Mouse (Mus musculus): ENCODE data around the gene Prr5l. TPM values are rescaled to one million over a fixed set of nuclear protein-coding genes. Genes with fewer than 3 reads are reported as not detected.

Gene Prr5l
- polyA plus RNA-seq, 1 experiment from 2014 or later: 38.1 TPM

- no peak for ATAC-seq (replicated peaks; ENCODE audit: low FRiP score, low read depth)
- TF ChIP-seq CTCF (IDR thresholded peaks at IDR 0.05; ENCODE audit: low read depth): no peak
Measured at GRCm38 (mm10) chr2:101761898-101762297, 120.9 kb downstream of the Prr5l start.

GRCm38 (mm10) chr2:101759523-101760277 is 123.1 kb downstream of the Prr5l start:
- Histone ChIP-seq H3K4me2 (ENCODE audit: low read length) (no peak overlapping the region), H3K27me3 (ENCODE audit: insufficient read depth, low read length) (no peaks in the 10 kb centered on the region), H3K4me3 (replicated peaks; ENCODE audit: low read depth, low read length) (no peak overlapping the region), H3K4me1 (replicated peaks; ENCODE audit: insufficient read depth, low read length) (peaks cover 7% of the 10 kb centered on the region), H3K9ac (ENCODE audit: low read depth, low read length) (no peak overlapping the region), H3K27ac (no peak overlapping the region), H3K36me3 (ENCODE audit: insufficient read depth, low read length) (0 out of 2 replicates have a peak, but pooled peaks cover 3% of the 10 kb centered on the region), H3K9me3 (replicated peaks; ENCODE audit: low read length) (no peaks in the 10 kb centered on the region)
- WGBS: 75% methylated on average over 9 of the region's 9 CpGs
- no peak for ATAC-seq (replicated peaks; ENCODE audit: low FRiP score, low read depth)
- TF ChIP-seq CTCF (IDR thresholded peaks at IDR 0.05; ENCODE audit: low read depth): no peak
- DNase-seq (ENCODE audit: low spot score): no peak

More at GRCm38 (mm10) chr2:101761898-101762297, 120.9 kb downstream of the Prr5l start:
- Histone ChIP-seq H3K9me3 (replicated peaks; ENCODE audit: low read length) (no peaks in the 10 kb centered on the region), H3K27me3 (ENCODE audit: insufficient read depth, low read length) (no peaks in the 10 kb centered on the region), H3K9ac (ENCODE audit: low read depth, low read length) (no peak overlapping the region), H3K4me1 (replicated peaks; ENCODE audit: insufficient read depth, low read length) (peaks cover 7% of the 10 kb centered on the region), H3K4me3 (replicated peaks; ENCODE audit: low read depth, low read length) (no peak overlapping the region), H3K27ac (no peak overlapping the region), H3K4me2 (ENCODE audit: low read length) (no peak overlapping the region), H3K36me3 (ENCODE audit: insufficient read depth, low read length) (peaks cover 6% of the 10 kb centered on the region; the same call in 1 of the 2 replicates)
- 67% methylated on average over 1 of the region's 1 CpGs for WGBS
- DNase-seq (ENCODE audit: low spot score): no peak

- Histone ChIP-seq H3K4me3 (replicated peaks; ENCODE audit: low read depth, low read length) (no peak overlapping the region), H3K27me3 (ENCODE audit: insufficient read depth, low read length) (no peaks in the 10 kb centered on the region), H3K9ac (ENCODE audit: low read depth, low read length) (no peak overlapping the region), H3K4me2 (ENCODE audit: low read length) (no peak overlapping the region), H3K27ac (no peak overlapping the region), H3K9me3 (replicated peaks; ENCODE audit: low read length) (no peaks in the 10 kb centered on the region), H3K4me1 (replicated peaks; ENCODE audit: insufficient read depth, low read length) (peaks cover 10% of the 10 kb centered on the region), H3K36me3 (ENCODE audit: insufficient read depth, low read length) (0 out of 2 replicates have a peak, but pooled peaks cover 3% of the 10 kb centered on the region)
- 88% methylated on average over 1 of the region's 1 CpGs for WGBS
- TF ChIP-seq CTCF (IDR thresholded peaks at IDR 0.05; ENCODE audit: low read depth): no peak
- no peak for DNase-seq (ENCODE audit: low spot score)
- no peak for ATAC-seq (replicated peaks; ENCODE audit: low FRiP score, low read depth)
Measured at GRCm38 (mm10) chr2:101757806-101758205, 125.0 kb downstream of the Prr5l start.

- no peak overlapping the region for H3K4me2 ChIP-seq (ENCODE audit: low read length)
- WGBS: 61% methylated on average over 7 of the region's 7 CpGs
- H3K27ac ChIP-seq: no peak overlapping the region
- no peaks in the 10 kb centered on the region for H3K27me3 ChIP-seq (ENCODE audit: insufficient read depth, low read length)
- no peak for ATAC-seq (replicated peaks; ENCODE audit: low FRiP score, low read depth)
- H3K9me3 ChIP-seq (replicated peaks; ENCODE audit: low read length): no peaks in the 10 kb centered on the region
- no peak for DNase-seq (ENCODE audit: low spot score)
- H3K4me1 ChIP-seq (replicated peaks; ENCODE audit: insufficient read depth, low read length): peaks cover 20% of the 10 kb centered on the region
- no peak for TF ChIP-seq CTCF (IDR thresholded peaks at IDR 0.05; ENCODE audit: low read depth)
- H3K4me3 ChIP-seq (replicated peaks; ENCODE audit: low read depth, low read length): no peak overlapping the region
- H3K36me3 ChIP-seq (ENCODE audit: insufficient read depth, low read length): 0 out of 2 replicates have a peak, but pooled peaks cover 3% of the 10 kb centered on the region
- H3K9ac ChIP-seq (ENCODE audit: low read depth, low read length): no peak overlapping the region
Measured at GRCm38 (mm10) chr2:101756069-101756753, 126.6 kb downstream of the Prr5l start.

GRCm38 (mm10) chr2:101754939-101755555 is 127.8 kb downstream of the Prr5l start:
- Histone ChIP-seq H3K27ac (no peak overlapping the region), H3K9me3 (replicated peaks; ENCODE audit: low read length) (no peaks in the 10 kb centered on the region), H3K36me3 (ENCODE audit: insufficient read depth, low read length) (0 out of 2 replicates have a peak, but pooled peaks cover 3% of the 10 kb centered on the region), H3K27me3 (ENCODE audit: insufficient read depth, low read length) (no peaks in the 10 kb centered on the region), H3K4me1 (replicated peaks; ENCODE audit: insufficient read depth, low read length) (peaks cover 25% of the 10 kb centered on the region), H3K4me3 (replicated peaks; ENCODE audit: low read depth, low read length) (no peak overlapping the region), H3K4me2 (ENCODE audit: low read length) (no peak overlapping the region), H3K9ac (ENCODE audit: low read depth, low read length) (no peak overlapping the region)
- TF ChIP-seq CTCF (IDR thresholded peaks at IDR 0.05; ENCODE audit: low read depth): no peak
- DNase-seq (ENCODE audit: low spot score) (no peak), ATAC-seq (replicated peaks; ENCODE audit: low FRiP score, low read depth) (no peak)
- WGBS: 43% methylated on average over 11 of the region's 11 CpGs

- TF ChIP-seq CTCF (IDR thresholded peaks at IDR 0.05; ENCODE audit: low read depth): no peak
Measured at GRCm38 (mm10) chr2:101754428-101754827, 128.4 kb downstream of the Prr5l start.

More at GRCm38 (mm10) chr2:101754428-101754827, 128.4 kb downstream of the Prr5l start:
- H3K27ac ChIP-seq: no peak overlapping the region
- ATAC-seq (replicated peaks; ENCODE audit: low FRiP score, low read depth) (no peak), DNase-seq (ENCODE audit: low spot score) (no peak)
- 87% methylated on average over 4 of the region's 4 CpGs for WGBS
- peaks cover 25% of the 10 kb centered on the region for H3K4me1 ChIP-seq (replicated peaks; ENCODE audit: insufficient read depth, low read length)
- H3K4me2 ChIP-seq (ENCODE audit: low read length): no peak overlapping the region
- H3K4me3 ChIP-seq (replicated peaks; ENCODE audit: low read depth, low read length): no peak overlapping the region
- H3K27me3 ChIP-seq (ENCODE audit: insufficient read depth, low read length): no peaks in the 10 kb centered on the region
- no peak overlapping the region for H3K9ac ChIP-seq (ENCODE audit: low read depth, low read length)
- 0 out of 2 replicates have a peak, but pooled peaks cover 3% of the 10 kb centered on the region for H3K36me3 ChIP-seq (ENCODE audit: insufficient read depth, low read length)
- no peaks in the 10 kb centered on the region for H3K9me3 ChIP-seq (replicated peaks; ENCODE audit: low read length)

All from kidney, postnatal 0 days (tissue).